Mouse (Mus musculus) forebrain, embryonic 11.5 days (tissue): ENCODE data around the gene Gm20388. TPM values are rescaled to one million over a fixed set of nuclear protein-coding genes. Genes with fewer than 3 reads are reported as not detected.

Experiments
- ATAC-seq: fragments of 200-750 bp; cut with Nextera tagmentation; replicated peaks from 2 replicates; pipeline ENCODE4 v1.8.0; 2017; ENCODE audit warnings: moderate TSS enrichment; ENCODE audit not compliant: low FRiP score
- DNase-seq: peaks from one replicate; pipeline ENCODE4 v3.0.0-alpha.2; 2017; ENCODE audit warnings: low spot score
- H3K27ac ChIP-seq: fragments of 300-500 bp; sonication (generic); 2 replicates; pipeline ENCODE4 v1.5.1; 2014; ENCODE audit warnings: low read depth, low read length
- H3K27me3 ChIP-seq: fragments of 300-500 bp; sonication (generic); 2 replicates; pipeline ENCODE4 v1.6.1; 2014; ENCODE audit warnings: mild to moderate bottlenecking, low read length, mixed read lengths; ENCODE audit not compliant: control insufficient read depth, insufficient read depth
- H3K36me3 ChIP-seq: fragments of 300-500 bp; sonication (generic); 2 replicates; pipeline ENCODE4 v1.6.1; 2014; ENCODE audit warnings: mild to moderate bottlenecking, low read length, moderate library complexity, mixed read lengths; ENCODE audit not compliant: control insufficient read depth, insufficient read depth
- H3K4me1 ChIP-seq: fragments of 300-500 bp; sonication (generic); replicated peaks from 2 replicates; pipeline ENCODE4 v1.6.1; 2014; ENCODE audit warnings: low read length, mixed read lengths; ENCODE audit not compliant: control insufficient read depth, insufficient read depth
- H3K4me2 ChIP-seq: fragments of 300-500 bp; sonication (generic); 2 replicates; pipeline ENCODE4 v1.6.1; 2014; ENCODE audit warnings: low read depth, mild to moderate bottlenecking, low read length, moderate library complexity, mixed read lengths; ENCODE audit not compliant: severe bottlenecking
- H3K4me3 ChIP-seq: fragments of 300-500 bp; sonication (generic); 2 replicates; pipeline ENCODE4 v1.5.1; 2014; ENCODE audit warnings: low read depth, low read length
- H3K9ac ChIP-seq: fragments of 300-500 bp; sonication (generic); 2 replicates; pipeline ENCODE4 v1.6.1; 2014; ENCODE audit warnings: low read length
- H3K9me3 ChIP-seq: fragments of 300-500 bp; sonication (generic); 2 replicates; pipeline ENCODE4 v1.6.1; 2016; ENCODE audit warnings: low read length, mixed read lengths; ENCODE audit not compliant: control insufficient read depth
- WGBS: fragments of 180-500 bp; shearing (Covaris S2); extraction: QIAGEN DNeasy Blood & Tissue Kit; methylation state at CpG from one replicate; pipeline ENCODE4 v1.1.7; 2014; 5-methylcytosine and 5-hydroxymethylcytosine counted together
- polyA plus RNA-seq: library from polyadenylated mRNA; unstranded; fragments of >200 nt; fragmentation: Nextera tagmentation; extraction: Ambion mirVana; gene quantifications from 2 replicates; pipeline ENCODE4 v1.2.1, GENCODE M21; 2014

Gene Gm20388
- polyA plus RNA-seq, 1 experiment from 2014 or later, result not detected

DNA sequence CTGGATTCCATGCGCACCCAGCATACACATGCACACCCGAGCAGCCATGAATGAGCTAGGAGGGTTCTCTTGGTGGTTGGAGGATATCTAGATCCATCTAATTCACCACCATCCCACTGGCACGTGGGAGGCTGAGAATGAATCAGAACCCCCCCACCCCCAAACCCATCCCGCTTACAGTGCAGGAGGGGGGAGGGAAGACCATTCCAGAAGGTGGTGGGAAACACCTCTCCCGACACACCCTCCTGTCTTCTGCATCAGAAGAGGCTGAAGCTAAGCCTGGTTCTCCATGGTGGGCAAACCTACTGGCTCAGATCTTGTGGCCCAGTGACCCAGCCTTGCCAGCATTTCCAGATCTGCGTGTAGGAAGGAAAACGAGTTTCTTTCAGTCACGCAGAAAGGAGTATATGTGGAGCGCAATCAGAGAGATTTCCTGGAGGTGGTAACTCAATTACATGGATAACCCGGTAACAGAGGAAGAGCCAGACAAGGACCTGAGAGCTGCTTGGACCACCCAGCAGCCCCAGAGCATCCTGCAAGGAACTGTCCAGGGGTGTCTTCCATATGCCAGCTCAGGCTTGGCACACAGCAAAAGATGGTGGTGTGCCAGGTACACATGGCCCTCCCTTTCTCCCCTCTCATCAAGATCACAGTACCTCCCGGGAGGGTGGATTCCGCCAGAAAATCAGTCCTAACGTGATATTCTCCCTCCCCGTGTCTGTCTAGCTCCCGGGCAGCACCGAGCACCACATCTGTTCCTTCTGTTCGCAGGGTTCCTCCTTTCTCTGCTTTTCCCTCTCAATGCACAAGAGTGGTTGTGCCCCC is 2765.2 kb downstream of the Gm20388 start:
- Histone ChIP-seq H3K27me3 (peaks cover 60% of the 10 kb centered on the region), H3K36me3 (no peaks in the 10 kb centered on the region), H3K27ac (no peak overlapping the region), H3K4me3 (no peak overlapping the region), H3K9me3 (no peaks in the 10 kb centered on the region), H3K4me2 (peak overlapping the region; percentile 95), H3K9ac (no peak overlapping the region), H3K4me1 (peaks cover 4% of the 10 kb centered on the region; the same call in 1 of the 2 replicates)
- no peak for DNase-seq
- ATAC-seq, result no peak
- 81% methylated on average over 17 of the region's 17 CpGs for WGBS

DNA sequence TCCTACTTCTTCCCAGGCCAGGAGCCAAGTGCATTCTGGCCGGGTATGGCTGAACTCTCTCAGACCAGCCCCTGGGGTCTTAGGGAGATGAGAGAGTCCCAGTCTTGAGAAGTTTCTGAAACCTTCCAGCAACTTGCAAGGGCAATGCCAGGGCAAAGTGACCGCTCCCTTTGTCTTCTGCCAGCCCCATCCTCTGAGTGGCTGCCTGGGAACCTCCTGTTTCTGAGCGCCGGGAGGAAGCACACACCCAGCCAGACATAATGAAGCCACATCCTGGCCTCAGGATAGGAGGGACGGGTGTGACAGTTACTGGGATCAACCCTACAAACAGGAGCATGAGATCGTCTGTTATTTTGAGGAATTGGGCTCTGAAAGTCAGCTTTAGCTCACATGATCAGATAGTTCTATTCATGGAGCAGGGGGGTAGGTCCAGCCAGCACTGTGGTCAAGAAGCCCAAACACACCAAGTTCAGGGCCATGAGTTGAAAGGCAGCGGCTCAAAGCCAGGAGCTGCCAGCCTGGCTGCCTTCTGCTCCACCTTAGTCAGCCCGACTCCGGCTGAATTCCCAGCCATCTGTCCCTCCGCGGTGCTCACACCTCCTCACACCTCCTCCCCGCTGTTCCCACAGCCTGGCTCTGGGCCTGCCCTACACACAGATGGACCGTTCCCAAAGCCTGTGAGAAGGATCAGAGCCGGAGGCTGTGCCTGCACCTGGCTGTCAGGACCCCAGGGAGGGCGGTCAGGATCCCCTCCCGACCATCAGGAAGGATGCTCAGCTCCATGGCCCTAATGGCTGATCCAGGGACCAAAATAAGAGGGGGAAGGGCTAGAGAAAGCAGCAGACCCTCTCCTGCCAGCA is 2766.2 kb downstream of the Gm20388 start:
- Histone ChIP-seq H3K4me1 (peaks cover 4% of the 10 kb centered on the region; the same call in 1 of the 2 replicates), H3K9ac (peak overlapping the region; percentile 69), H3K36me3 (no peaks in the 10 kb centered on the region), H3K27me3 (peaks cover 63% of the 10 kb centered on the region), H3K27ac (peak overlapping the region; percentile 64), H3K9me3 (no peaks in the 10 kb centered on the region), H3K4me2 (peak overlapping the region; percentile 95), H3K4me3 (peak overlapping the region; percentile 57)
- 17% methylated on average over 16 of the region's 16 CpGs for WGBS
- peak; percentile 74 for DNase-seq
- peak; percentile 37 for ATAC-seq

DNA sequence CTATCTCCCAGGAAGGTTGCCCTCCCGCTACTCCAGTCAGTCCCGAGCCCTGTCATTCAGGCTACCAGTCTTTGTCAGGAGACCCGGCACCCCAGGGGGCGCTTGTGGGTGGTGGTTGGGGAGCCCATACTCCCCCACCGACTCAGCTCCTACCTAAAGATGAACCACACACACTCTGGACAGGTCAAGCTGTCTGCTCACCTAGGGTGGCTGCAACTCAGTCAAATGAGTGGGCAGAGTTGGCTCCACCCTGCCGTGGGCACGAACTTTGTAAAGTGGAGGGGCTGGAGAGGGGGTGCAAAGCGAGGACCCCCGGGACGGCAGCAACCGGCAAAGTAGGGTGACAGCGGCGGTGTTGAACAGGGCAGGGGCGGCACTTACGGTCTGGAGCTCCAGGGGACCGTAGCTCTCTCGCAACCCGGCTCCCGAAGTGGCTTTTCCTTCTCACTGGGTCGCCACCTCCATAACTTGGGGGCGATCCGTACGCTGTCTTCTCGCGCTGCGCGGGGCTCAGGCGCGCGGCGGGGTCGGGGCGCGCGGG is 2766.9 kb downstream of the Gm20388 start:
- H3K9me3 ChIP-seq, result no peaks in the 10 kb centered on the region
- H3K27me3 ChIP-seq, result peaks cover 61% of the 10 kb centered on the region
- 0 out of 2 replicates have a peak, but pooled peaks have one; percentile 9 for ATAC-seq
- WGBS, result under 1% methylated on average over 34 of the region's 35 CpGs
- peak overlapping the region; percentile 95 for H3K4me2 ChIP-seq
- peak; percentile 57 for DNase-seq
- H3K9ac ChIP-seq, result peak overlapping the region; percentile 69
- peak overlapping the region; percentile 57 for H3K4me3 ChIP-seq
- H3K4me1 ChIP-seq, result peaks cover 4% of the 10 kb centered on the region; the same call in 1 of the 2 replicates
- H3K36me3 ChIP-seq, result no peaks in the 10 kb centered on the region
- peak overlapping the region; percentile 64 for H3K27ac ChIP-seq

DNA sequence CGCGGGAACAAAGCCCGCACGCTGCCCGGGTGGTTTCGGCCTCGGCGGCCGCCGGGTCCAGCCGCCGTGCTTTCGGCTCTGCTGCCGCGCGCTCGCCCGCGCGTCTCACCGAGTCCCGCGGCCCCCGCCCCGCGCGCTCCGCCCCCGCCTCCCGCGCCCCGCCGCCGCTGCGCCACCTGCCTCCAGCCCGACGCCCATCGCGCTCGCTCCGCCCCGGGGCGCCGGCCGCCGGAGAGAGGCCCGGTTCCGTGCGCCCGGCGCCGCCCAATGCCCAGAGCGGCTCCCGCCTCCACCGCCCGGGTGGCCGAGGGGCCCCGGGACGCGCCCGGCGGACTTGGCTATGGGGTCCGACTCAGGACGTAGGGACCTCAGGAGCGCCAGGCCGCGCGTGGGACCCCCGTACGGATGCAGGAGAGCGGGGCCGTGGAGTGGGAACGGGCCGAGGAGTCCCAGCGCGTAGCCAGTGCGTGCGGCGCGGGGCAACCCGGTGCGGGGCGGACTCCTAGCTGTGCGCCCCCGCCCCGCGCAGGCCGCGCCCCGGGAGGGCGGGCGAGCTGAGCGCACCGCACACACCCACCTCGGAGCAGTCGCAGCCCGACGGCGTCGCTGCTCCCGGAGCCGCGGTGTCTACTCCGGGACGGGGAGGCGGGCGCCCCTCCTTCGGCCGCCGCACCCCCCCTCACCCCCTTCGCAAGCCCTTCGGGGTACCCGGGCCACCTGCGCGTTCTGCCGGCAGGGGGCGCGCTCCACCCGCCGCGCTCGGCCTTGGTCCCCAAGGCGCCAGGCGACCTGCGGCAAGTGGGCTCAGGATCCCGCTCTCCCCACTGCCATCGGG is 2767.6 kb downstream of the Gm20388 start:
- Histone ChIP-seq H3K36me3 (no peaks in the 10 kb centered on the region), H3K27me3 (peaks cover 60% of the 10 kb centered on the region), H3K4me1 (peaks cover 4% of the 10 kb centered on the region; the same call in 1 of the 2 replicates), H3K9me3 (no peaks in the 10 kb centered on the region), H3K27ac (peak overlapping the region; percentile 64), H3K9ac (peak overlapping the region; percentile 69), H3K4me3 (peak overlapping the region; percentile 57), H3K4me2 (peak overlapping the region; percentile 95)
- peak; percentile 92 for DNase-seq
- under 1% methylated on average over 89 of the region's 127 CpGs for WGBS
- ATAC-seq, result peak; percentile 74

DNA sequence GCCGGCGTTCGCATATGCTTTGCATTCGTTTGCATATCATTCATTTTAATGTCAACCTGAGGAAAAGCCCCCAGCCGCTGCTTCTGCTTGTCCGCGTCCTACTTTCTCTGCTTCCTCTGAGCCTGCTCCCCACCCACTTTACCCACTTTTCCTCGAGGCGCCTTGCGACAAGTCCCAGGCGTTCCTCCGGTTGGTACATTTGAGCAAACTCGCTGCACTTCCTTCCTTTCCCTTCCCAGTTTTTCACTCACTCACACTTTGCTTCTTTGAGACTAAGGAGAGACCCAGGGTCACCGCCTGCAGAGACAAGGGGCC is 2768.2 kb downstream of the Gm20388 start:
- no peak overlapping the region for H3K9ac ChIP-seq
- WGBS, result under 1% methylated on average over 14 of the region's 14 CpGs

DNA sequence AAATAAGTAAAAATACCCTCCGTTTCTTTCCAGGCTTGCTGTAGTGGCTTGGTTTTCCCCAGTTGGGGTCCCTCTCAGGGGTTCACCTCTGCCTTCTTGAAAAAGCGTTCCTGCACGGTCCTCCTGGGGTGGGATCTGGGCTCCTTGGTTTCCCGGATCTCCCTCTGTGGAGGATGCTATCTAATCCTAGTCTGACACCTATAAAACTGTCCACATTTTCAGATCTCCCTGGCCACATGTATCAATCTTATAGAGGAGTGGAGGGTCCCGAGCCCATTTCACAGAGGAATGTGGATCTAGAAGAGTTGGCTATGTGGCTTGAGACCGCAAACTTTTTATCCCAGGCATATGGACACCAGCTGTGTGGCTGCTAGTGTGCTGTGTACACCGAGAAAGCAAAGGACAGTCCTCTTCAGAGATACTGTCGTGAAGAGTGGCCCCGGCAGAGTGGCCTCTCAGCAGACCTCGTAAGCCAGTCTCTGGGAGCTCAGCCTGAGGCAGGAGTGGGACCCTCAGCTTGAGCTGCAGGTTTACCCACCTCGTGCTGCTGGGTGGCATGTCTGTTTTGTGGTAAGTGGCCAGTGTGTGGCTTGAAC is 2768.8 kb downstream of the Gm20388 start:
- Histone ChIP-seq H3K27me3 (peaks cover 60% of the 10 kb centered on the region), H3K27ac (no peak overlapping the region), H3K4me3 (no peak overlapping the region), H3K36me3 (no peaks in the 10 kb centered on the region), H3K9ac (no peak overlapping the region), H3K9me3 (no peaks in the 10 kb centered on the region), H3K4me2 (no peak overlapping the region), H3K4me1 (peaks cover 4% of the 10 kb centered on the region; the same call in 1 of the 2 replicates)
- DNase-seq, result no peak
- 30% methylated on average over 11 of the region's 11 CpGs for WGBS
- no peak for ATAC-seq

More for the DNA sequence above, 2768.2 kb downstream of the Gm20388 start:
- no peak overlapping the region for H3K27ac ChIP-seq
- H3K4me1 ChIP-seq, result peaks cover 4% of the 10 kb centered on the region; the same call in 1 of the 2 replicates
- H3K9me3 ChIP-seq, result no peaks in the 10 kb centered on the region
- no peak for DNase-seq
- no peaks in the 10 kb centered on the region for H3K36me3 ChIP-seq
- peak overlapping the region; percentile 95 for H3K4me2 ChIP-seq
- no peak for ATAC-seq
- peak overlapping the region; percentile 57 for H3K4me3 ChIP-seq
- H3K27me3 ChIP-seq, result peaks cover 60% of the 10 kb centered on the region

DNA sequence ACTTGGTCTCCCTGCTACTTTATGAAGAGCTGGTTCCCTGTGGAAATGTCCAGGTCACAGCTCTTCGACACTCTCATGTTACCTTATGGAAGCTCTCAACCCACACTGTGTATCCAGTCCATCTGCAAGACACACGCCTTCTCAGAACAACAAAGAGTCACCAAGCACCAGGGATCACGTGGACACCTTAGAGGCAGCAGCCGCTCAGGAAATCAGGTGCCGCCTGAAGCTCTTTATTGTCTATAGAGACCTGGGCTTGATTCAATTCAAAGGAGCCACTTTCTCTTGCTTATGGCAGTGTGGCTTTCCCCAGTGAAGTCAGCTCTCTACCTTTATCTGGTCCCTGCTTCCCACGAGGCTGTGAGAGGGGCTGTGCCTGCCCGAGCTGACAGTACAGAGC is 2769.5 kb downstream of the Gm20388 start:
- no peak for ATAC-seq
- H3K27me3 ChIP-seq, result peaks cover 60% of the 10 kb centered on the region
- no peak overlapping the region for H3K4me3 ChIP-seq
- H3K9me3 ChIP-seq, result no peaks in the 10 kb centered on the region
- H3K27ac ChIP-seq, result no peak overlapping the region
- 29% methylated on average over 7 of the region's 7 CpGs for WGBS
- no peak for DNase-seq
- peaks cover 4% of the 10 kb centered on the region; the same call in 1 of the 2 replicates for H3K4me1 ChIP-seq
- no peak overlapping the region for H3K4me2 ChIP-seq
- no peaks in the 10 kb centered on the region for H3K36me3 ChIP-seq
- no peak overlapping the region for H3K9ac ChIP-seq
